Mouse (Mus musculus) MN1 (cell line): ENCODE measurements around the gene Tsga10.
A peak's percentile ranks its signal among the peaks of the same experiment; 100 is the strongest.
"Not testable (repeated sequence)": the region's sequence is repeated elsewhere in the genome, so short reads cannot be mapped to it uniquely, and the experiment has no call there.

ENCODE experiments used
- DNase-seq: peaks from one replicate; pipeline ENCODE4 v3.0.0-alpha.2; 2016; ENCODE audit warnings: low spot score

Tsga10 gene

GRCm38 (mm10) chr1:37864511-37865400 lies 1.5 kb downstream of the Tsga10 start:
- peak; percentile 100 for DNase-seq

GRCm38 (mm10) chr1:37850696-37851095 lies 15.5 kb downstream of the Tsga10 start:
- DNase-seq: no peak

- DNase-seq: no peak
These were observed 19.4 kb downstream of the Tsga10 start for GRCm38 (mm10) chr1:37846878-37847277.

- no peak for DNase-seq
These were observed 34.5 kb downstream of the Tsga10 start for GRCm38 (mm10) chr1:37831681-37832080.

- DNase-seq: not testable (repeated sequence)
These were observed 63.9 kb downstream of the Tsga10 start for GRCm38 (mm10) chr1:37802291-37802690.

GRCm38 (mm10) chr1:37800298-37800697 lies 65.9 kb downstream of the Tsga10 start:
- no peak for DNase-seq

- DNase-seq: no peak
These were observed 66.7 kb downstream of the Tsga10 start for GRCm38 (mm10) chr1:37799505-37799904.

- DNase-seq: no peak
These were observed 106.8 kb downstream of the Tsga10 start for GRCm38 (mm10) chr1:37759407-37759806.

GRCm38 (mm10) chr1:37744650-37745259 lies 121.5 kb downstream of the Tsga10 start:
- DNase-seq: no peak

GRCm38 (mm10) chr1:37742602-37743270 lies 123.5 kb downstream of the Tsga10 start:
- DNase-seq: no peak

- no peak for DNase-seq
These were observed 124.1 kb downstream of the Tsga10 start for GRCm38 (mm10) chr1:37742126-37742525.

GRCm38 (mm10) chr1:37740161-37740802 lies 125.9 kb downstream of the Tsga10 start:
- no peak for DNase-seq

GRCm38 (mm10) chr1:37738895-37739294 lies 127.3 kb downstream of the Tsga10 start:
- no peak for DNase-seq

GRCm38 (mm10) chr1:37737045-37737444 lies 129.2 kb downstream of the Tsga10 start:
- no peak for DNase-seq

- DNase-seq: no peak
These were observed 130.3 kb downstream of the Tsga10 start for GRCm38 (mm10) chr1:37735932-37736331.

- no peak for DNase-seq
These were observed 131.4 kb downstream of the Tsga10 start for GRCm38 (mm10) chr1:37734841-37735240.

GRCm38 (mm10) chr1:37729353-37729752 lies 136.9 kb downstream of the Tsga10 start:
- no peak for DNase-seq

GRCm38 (mm10) chr1:37728053-37728452 lies 138.2 kb downstream of the Tsga10 start:
- no peak for DNase-seq

GRCm38 (mm10) chr1:37727186-37727585 lies 139.0 kb downstream of the Tsga10 start:
- DNase-seq: no peak

- no peak for DNase-seq
These were observed 139.8 kb downstream of the Tsga10 start for GRCm38 (mm10) chr1:37726426-37726825.

GRCm38 (mm10) chr1:37725880-37726279 lies 140.3 kb downstream of the Tsga10 start:
- DNase-seq: no peak

GRCm38 (mm10) chr1:37721092-37721491 lies 145.1 kb downstream of the Tsga10 start:
- DNase-seq: no peak
